Mouse (Mus musculus) hindbrain, postnatal 0 days (tissue): ENCODE results near the gene Clpb. TPM values are rescaled to one million over a fixed set of nuclear protein-coding genes. Genes with fewer than 3 reads are reported as not detected.

ENCODE experiments used
- ATAC-seq: fragments of 200-750 bp; cut with Nextera tagmentation; 2 replicates; pipeline ENCODE4 v1.8.0; 2017; ENCODE audit warnings: mild to moderate bottlenecking, moderate TSS enrichment, moderate library complexity
- DNase-seq: peaks from one replicate; pipeline ENCODE4 v3.0.0-alpha.2; 2015; ENCODE audit warnings: low spot score
- H3K27ac ChIP-seq: fragments of 300-500 bp; sonication (generic); 2 replicates; pipeline ENCODE4 v1.5.1; 2014; ENCODE audit warnings: mild to moderate bottlenecking
- H3K27me3 ChIP-seq: fragments of 300-500 bp; sonication (generic); 2 replicates; pipeline ENCODE4 v1.6.1; 2014; ENCODE audit warnings: low read length, mixed read lengths; ENCODE audit not compliant: insufficient read depth
- H3K36me3 ChIP-seq: fragments of 300-500 bp; sonication (generic); 2 replicates; pipeline ENCODE4 v1.6.1; 2014; ENCODE audit warnings: low read length, mixed read lengths; ENCODE audit not compliant: insufficient read depth
- H3K4me1 ChIP-seq: fragments of 300-500 bp; sonication (generic); 2 replicates; pipeline ENCODE4 v1.6.1; 2014; ENCODE audit warnings: antibody characterized with exemption, low read length, mixed read lengths; ENCODE audit not compliant: insufficient read depth
- H3K4me2 ChIP-seq: fragments of 300-500 bp; sonication (generic); 2 replicates; pipeline ENCODE4 v1.6.1; 2014; ENCODE audit warnings: low read depth, mild to moderate bottlenecking, low read length, moderate library complexity, mixed read lengths
- H3K4me3 ChIP-seq: fragments of 300-500 bp; sonication (generic); 2 replicates; pipeline ENCODE4 v1.5.1; 2014; ENCODE audit warnings: low read length
- H3K9ac ChIP-seq: fragments of 300-500 bp; sonication (generic); replicated peaks from 2 replicates; pipeline ENCODE4 v1.6.1; 2014; ENCODE audit warnings: mild to moderate bottlenecking, low read length, moderate library complexity, mixed read lengths
- H3K9me3 ChIP-seq: fragments of 300-500 bp; sonication (generic); 2 replicates; pipeline ENCODE4 v1.6.1; 2016; ENCODE audit warnings: low read length, mixed read lengths
- CTCF ChIP-seq: IDR thresholded peaks from 2 replicates; pipeline ENCODE4 v1.5.1; 2016; ENCODE audit warnings: antibody characterized with exemption, control low read depth, low read depth
- WGBS: fragments of 180-500 bp; shearing (Covaris S2); extraction: QIAGEN DNeasy Blood & Tissue Kit; methylation state at CpG from one replicate; pipeline ENCODE4 v1.1.7; 2014; 5-methylcytosine and 5-hydroxymethylcytosine counted together
- polyA plus RNA-seq: library from polyadenylated mRNA; unstranded; fragments of >200 nt; fragmentation: Nextera tagmentation; extraction: Ambion mirVana; gene quantifications from 2 replicates; pipeline ENCODE4 v1.2.1, GENCODE M21; 2015
- total RNA-seq: library from RNA; depleted of rRNA; stranded (reverse); fragments of >200 nt; gene quantifications from 2 replicates; pipeline ENCODE4 v1.2.3, GENCODE M21; 2014

Gene Clpb
- total and polyA plus RNA-seq, 2 experiments from 2014 or later, result 36.6 to 67.4 TPM

- no peak for TF ChIP-seq CTCF
- H3K9ac ChIP-seq, result no peak overlapping the region
- no peak for DNase-seq
- no peak overlapping the region for H3K4me3 ChIP-seq
- no peaks in the 10 kb centered on the region for H3K9me3 ChIP-seq
- H3K4me2 ChIP-seq, result no peak overlapping the region
- no peaks in the 10 kb centered on the region for H3K4me1 ChIP-seq
- no peaks in the 10 kb centered on the region for H3K27me3 ChIP-seq
- H3K36me3 ChIP-seq, result no peaks in the 10 kb centered on the region
- WGBS, result 84% methylated on average over 5 of the region's 5 CpGs
- ATAC-seq, result no peak
- no peak overlapping the region for H3K27ac ChIP-seq
These were observed 51.7 kb downstream of the Clpb start for GRCm38 (mm10) chr7:101715041-101715551.

- DNase-seq (no peak), ATAC-seq (no peak)
- Histone ChIP-seq H3K4me3 (no peak overlapping the region), H3K4me1 (no peaks in the 10 kb centered on the region), H3K36me3 (peaks cover 3% of the 10 kb centered on the region; the same call in 1 of the 2 replicates), H3K27me3 (no peaks in the 10 kb centered on the region), H3K9me3 (no peaks in the 10 kb centered on the region), H3K4me2 (no peak overlapping the region), H3K27ac (no peak overlapping the region), H3K9ac (no peak overlapping the region)
- no peak for TF ChIP-seq CTCF
- WGBS, result 95% methylated on average over 3 of the region's 3 CpGs
These were observed 56.9 kb downstream of the Clpb start for GRCm38 (mm10) chr7:101720356-101720755.

GRCm38 (mm10) chr7:101725081-101725480 lies 61.6 kb downstream of the Clpb start:
- peaks cover 3% of the 10 kb centered on the region; the same call in 1 of the 2 replicates for H3K36me3 ChIP-seq
- no peak overlapping the region for H3K4me2 ChIP-seq
- H3K9ac ChIP-seq, result no peak overlapping the region
- peak; percentile 60 for TF ChIP-seq CTCF
- no peak overlapping the region for H3K4me3 ChIP-seq
- no peaks in the 10 kb centered on the region for H3K9me3 ChIP-seq
- 36% methylated on average over 4 of the region's 4 CpGs for WGBS
- no peaks in the 10 kb centered on the region for H3K27me3 ChIP-seq
- no peaks in the 10 kb centered on the region for H3K4me1 ChIP-seq
- H3K27ac ChIP-seq, result no peak overlapping the region
- 0 out of 2 replicates have a peak, but pooled peaks have one; percentile 49 for ATAC-seq
- peak; percentile 61 for DNase-seq

- H3K4me1 ChIP-seq, result no peaks in the 10 kb centered on the region
- H3K36me3 ChIP-seq, result peaks cover 3% of the 10 kb centered on the region; the same call in 1 of the 2 replicates
- TF ChIP-seq CTCF, result no peak
- no peaks in the 10 kb centered on the region for H3K27me3 ChIP-seq
- DNase-seq (no peak), ATAC-seq (no peak)
- no peaks in the 10 kb centered on the region for H3K9me3 ChIP-seq
- H3K4me2 ChIP-seq, result no peak overlapping the region
- 43% methylated on average over 2 of the region's 2 CpGs for WGBS
- no peak overlapping the region for H3K4me3 ChIP-seq
- no peak overlapping the region for H3K9ac ChIP-seq
- no peak overlapping the region for H3K27ac ChIP-seq
These were observed 63.5 kb downstream of the Clpb start for GRCm38 (mm10) chr7:101726980-101727379.

- no peak for ATAC-seq
- WGBS, result 84% methylated on average over 1 of the region's 1 CpGs
These were observed 68.7 kb downstream of the Clpb start for GRCm38 (mm10) chr7:101732096-101732495.

GRCm38 (mm10) chr7:101733042-101733441 lies 69.6 kb downstream of the Clpb start:
- no peaks in the 10 kb centered on the region for H3K9me3 ChIP-seq
- no peak for TF ChIP-seq CTCF
- ATAC-seq, result no peak

More at GRCm38 (mm10) chr7:101732096-101732495, 68.7 kb downstream of the Clpb start:
- no peak for DNase-seq
- Histone ChIP-seq H3K27ac (no peak overlapping the region), H3K4me3 (no peak overlapping the region), H3K27me3 (no peaks in the 10 kb centered on the region), H3K36me3 (no peaks in the 10 kb centered on the region), H3K4me1 (no peaks in the 10 kb centered on the region), H3K9me3 (no peaks in the 10 kb centered on the region), H3K4me2 (no peak overlapping the region), H3K9ac (no peak overlapping the region)
- TF ChIP-seq CTCF, result no peak

GRCm38 (mm10) chr7:101735297-101735696 lies 71.9 kb downstream of the Clpb start:
- Histone ChIP-seq H3K9ac (no peak overlapping the region), H3K36me3 (no peaks in the 10 kb centered on the region), H3K9me3 (no peaks in the 10 kb centered on the region), H3K4me3 (no peak overlapping the region), H3K4me1 (no peaks in the 10 kb centered on the region), H3K27ac (no peak overlapping the region), H3K27me3 (no peaks in the 10 kb centered on the region), H3K4me2 (no peak overlapping the region)
- no peak for TF ChIP-seq CTCF
- ATAC-seq (no peak), DNase-seq (no peak)
- 97% methylated on average over 1 of the region's 1 CpGs for WGBS

More at GRCm38 (mm10) chr7:101733042-101733441, 69.6 kb downstream of the Clpb start:
- Histone ChIP-seq H3K36me3 (no peaks in the 10 kb centered on the region), H3K4me2 (no peak overlapping the region), H3K4me3 (no peak overlapping the region), H3K27ac (no peak overlapping the region), H3K27me3 (no peaks in the 10 kb centered on the region), H3K9ac (no peak overlapping the region), H3K4me1 (no peaks in the 10 kb centered on the region)
- DNase-seq, result no peak
- 66% methylated on average over 2 of the region's 2 CpGs for WGBS
